ENCODE assay signal across 9 mouse cellular contexts in the genomic region with DNA sequence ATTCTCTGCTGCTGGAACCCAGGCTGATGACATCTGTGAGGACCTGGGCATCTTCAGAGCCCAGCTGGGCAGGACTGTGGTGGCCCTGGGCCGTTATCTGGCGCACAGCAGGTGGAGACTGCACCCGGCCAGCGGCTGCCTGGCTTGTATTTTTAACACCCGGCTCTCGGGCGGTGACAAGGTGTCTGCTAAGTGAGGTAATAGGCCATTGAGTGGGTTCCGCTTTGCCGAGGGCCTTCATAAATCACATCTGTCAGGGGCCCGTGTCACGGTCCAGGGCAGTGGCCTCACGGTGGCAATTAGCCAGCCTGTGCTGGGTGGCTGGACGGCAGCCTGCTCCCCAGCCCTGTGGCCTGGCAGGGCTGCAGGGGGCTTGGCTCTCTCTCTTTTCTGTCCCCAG.
DNase-seq lines count a peak whose midpoint lies in the region; ATAC-seq and TF ChIP-seq lines count a peak whose summit lies in the region.
"Had no signal": no experiment of that assay in that cellular context is flagged by ENCODE, and none has a peak within 500 bp of the region (broad histone marks: within the 10 kb centered on the region; RNA-seq: fewer than 3 reads in every experiment).

No protein-coding gene starts in this region.

- WGBS in forebrain, embryonic 14.5 days: 26% methylated on average over 13 of the region's 13 CpGs
- WGBS in limb, embryonic 14.5 days: 7% methylated on average over 13 of the region's 13 CpGs

- H3K9ac ChIP-seq in forebrain, embryonic 14.5 days (ENCODE audit: low read length): no peak overlapping the region
- no peak overlapping the region for H3K9ac ChIP-seq in limb, embryonic 14.5 days (ENCODE audit: low read depth, low read length, severe bottlenecking)
- H3K9ac ChIP-seq: embryonic facial prominence, embryonic 12.5 days had no signal

- no peak for TF ChIP-seq POLR2A in limb, embryonic 14.5 days (IDR thresholded peaks at IDR 0.05; ENCODE audit: borderline replicate concordance, extremely low read depth, insufficient read depth, insufficient read length)

- no peak overlapping the region for H3K4me2 ChIP-seq in forebrain, embryonic 14.5 days (ENCODE audit: low read length)
- no peak overlapping the region for H3K4me2 ChIP-seq in limb, embryonic 14.5 days (replicated peaks; ENCODE audit: low read depth, low read length, severe bottlenecking)
- H3K4me2 ChIP-seq: embryonic facial prominence, embryonic 12.5 days had no signal

- H3K9me3 ChIP-seq in forebrain, embryonic 14.5 days (replicated peaks; ENCODE audit: control insufficient read depth, low read length): no peaks in the 10 kb centered on the region
- H3K9me3 ChIP-seq in limb, embryonic 14.5 days (ENCODE audit: control insufficient read depth, low read length): no peaks in the 10 kb centered on the region
- H3K9me3 ChIP-seq: embryonic facial prominence, embryonic 12.5 days had no signal

- no peak overlapping the region for H3K4me3 ChIP-seq in forebrain, embryonic 14.5 days (ENCODE audit: low read depth, low read length)
- H3K4me3 ChIP-seq in limb, embryonic 14.5 days (replicated peaks; ENCODE audit: low read length): no peak overlapping the region
- H3K4me3 ChIP-seq: embryonic facial prominence, embryonic 12.5 days had no signal

- no peaks in the 10 kb centered on the region for H3K36me3 ChIP-seq in forebrain, embryonic 14.5 days (ENCODE audit: control insufficient read depth, insufficient read depth, low read length)
- H3K36me3 ChIP-seq in limb, embryonic 14.5 days (ENCODE audit: control insufficient read depth, insufficient read depth, low read length): no peaks in the 10 kb centered on the region
- H3K36me3 ChIP-seq: embryonic facial prominence, embryonic 12.5 days had no signal

- peak overlapping the region; percentile 39; the same call in 1 of the 2 replicates for H3K27ac ChIP-seq in forebrain, embryonic 14.5 days (ENCODE audit: low read depth, low read length)
- no peak overlapping the region for H3K27ac ChIP-seq in limb, embryonic 14.5 days (replicated peaks; ENCODE audit: low read depth, low read length)
- H3K27ac ChIP-seq: embryonic facial prominence, embryonic 12.5 days had no signal

- no peaks in the 10 kb centered on the region for H3K27me3 ChIP-seq in forebrain, embryonic 14.5 days (replicated peaks; ENCODE audit: control insufficient read depth, insufficient read depth, low read length)
- H3K27me3 ChIP-seq in limb, embryonic 14.5 days (ENCODE audit: control insufficient read depth, insufficient read depth, low read length): no peaks in the 10 kb centered on the region
- H3K27me3 ChIP-seq: embryonic facial prominence, embryonic 12.5 days had no signal

- intact Hi-C loops in left cerebral cortex, postnatal 4 days (cut with DNase I): no loop called here
- intact Hi-C loops in left cerebral cortex, postnatal 14 days (cut with DNase I): no loop called here
- intact Hi-C loops in heart, postnatal 36 days (cut with DNase I): loop anchor here (2.0 kb wide), 1 partner anchor 83 kb away; no protein-coding TSS in a partner anchor

- peaks cover 32% of the 10 kb centered on the region for H3K4me1 ChIP-seq in forebrain, embryonic 14.5 days (ENCODE audit: control insufficient read depth, insufficient read depth, low read length)
- peaks cover 27% of the 10 kb centered on the region for H3K4me1 ChIP-seq in limb, embryonic 14.5 days (ENCODE audit: control insufficient read depth, insufficient read depth, low read length)

- ATAC-seq in forebrain, embryonic 14.5 days: no peak
- 0 out of 2 replicates have a peak, but pooled peaks have one; percentile 17 for ATAC-seq in limb, embryonic 14.5 days (ENCODE audit: low FRiP score, low read depth)

- DNase-seq in left cerebral cortex, postnatal 4 days: peak; percentile 72
- no peak for DNase-seq in left cerebral cortex, postnatal 14 days (ENCODE audit: low spot score in 2 of 2)
- DNase-seq in forebrain, embryonic 14.5 days (ENCODE audit: low spot score): peak; percentile 28
- DNase-seq in heart, postnatal 36 days: peak; percentile 55 to 66
- peak; percentile 29 for DNase-seq in limb, embryonic 14.5 days (ENCODE audit: low spot score)
- no peak for DNase-seq in right cerebral cortex, postnatal 14 days
- DNase-seq in ovary, postnatal 14 days (ENCODE audit: low spot score): no peak
- no peak for DNase-seq in cerebellum, adult 11-12 months

Comparison
In these comparisons a context has a peak if more than half of its experiments do, and no peak if none do; other contexts are left out.
1. DNase-seq: peak in left cerebral cortex, postnatal 4 days (single experiment), forebrain, embryonic 14.5 days (single experiment), heart, postnatal 36 days (2 of 2) and limb, embryonic 14.5 days (single experiment); none in left cerebral cortex, postnatal 14 days (0 of 2), right cerebral cortex, postnatal 14 days (single experiment), ovary, postnatal 14 days (single experiment) and cerebellum, adult 11-12 months (single experiment).